Mouse (Mus musculus) frontal cortex, adult (tissue): ENCODE results near the gene Prune2.
"Not testable (repeated sequence)": the region's sequence is repeated elsewhere in the genome, so short reads cannot be mapped to it uniquely, and the experiment has no call there.

ENCODE experiments used
- ATAC-seq: cut with Nextera tagmentation; 2 replicates; pipeline ENCODE4 v1.9.2; 2017; ENCODE audit warnings: mild to moderate bottlenecking, moderate library complexity, mixed read lengths; ENCODE audit not compliant: low TSS enrichment

Gene Prune2

DNA sequence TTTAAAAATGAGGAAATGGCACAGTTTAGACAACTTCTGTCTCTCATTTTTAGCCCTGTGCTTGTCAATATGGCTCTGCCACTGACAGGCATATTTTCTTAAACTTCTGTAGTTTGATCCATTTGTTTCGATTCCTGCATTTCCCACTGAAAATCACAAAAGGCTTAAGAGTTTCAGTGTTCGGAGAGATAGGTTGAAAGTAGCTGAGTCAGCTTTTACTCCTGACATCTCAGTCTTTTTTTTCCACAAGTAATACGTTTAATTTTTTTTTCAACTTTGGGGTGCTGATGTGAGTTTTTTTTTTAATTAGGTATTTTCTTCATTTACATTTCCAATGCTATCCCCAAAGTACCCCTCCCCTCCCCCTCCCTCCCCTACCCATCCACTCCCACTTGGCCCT, 174.6 kb downstream of the Prune2 start:
- ATAC-seq = no peak

DNA sequence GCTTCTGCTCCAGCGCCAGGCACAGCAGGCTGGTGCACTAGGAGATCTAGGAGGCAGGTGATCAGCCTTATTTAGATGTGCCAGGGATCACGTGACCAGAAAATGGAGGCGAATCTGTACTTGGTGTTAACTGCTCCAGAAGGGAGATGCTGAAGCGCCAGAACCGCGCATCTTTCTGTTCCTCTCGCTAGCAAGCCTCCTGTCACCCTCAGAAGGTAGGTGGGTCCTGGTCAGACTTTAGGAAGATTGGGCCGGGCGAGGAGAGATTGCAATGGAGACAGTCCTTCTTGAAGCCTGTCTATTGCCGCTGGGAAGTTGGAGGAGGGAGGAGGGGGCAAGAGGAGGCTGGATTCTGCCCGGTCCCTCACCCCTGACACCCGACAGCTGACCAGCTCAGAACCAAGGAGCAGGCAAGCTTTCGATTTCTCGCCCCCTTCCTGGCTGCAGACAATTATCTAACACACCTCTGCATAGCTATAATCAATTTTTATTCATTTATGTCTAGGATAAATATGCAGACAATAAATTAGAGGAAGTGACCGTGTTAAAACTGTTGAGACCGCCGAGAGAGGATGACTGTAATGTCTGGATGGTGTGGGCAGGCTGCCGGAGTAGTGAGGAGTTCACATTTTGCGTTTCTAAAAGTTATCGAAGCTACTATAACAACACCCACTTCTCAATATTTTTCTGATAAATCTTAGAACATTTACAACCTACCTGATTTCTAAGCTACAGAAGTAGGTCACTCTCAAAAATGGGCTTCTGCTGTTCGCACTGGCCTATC, 181.0 kb downstream of the Prune2 start:
- ATAC-seq = peak; percentile 96

DNA sequence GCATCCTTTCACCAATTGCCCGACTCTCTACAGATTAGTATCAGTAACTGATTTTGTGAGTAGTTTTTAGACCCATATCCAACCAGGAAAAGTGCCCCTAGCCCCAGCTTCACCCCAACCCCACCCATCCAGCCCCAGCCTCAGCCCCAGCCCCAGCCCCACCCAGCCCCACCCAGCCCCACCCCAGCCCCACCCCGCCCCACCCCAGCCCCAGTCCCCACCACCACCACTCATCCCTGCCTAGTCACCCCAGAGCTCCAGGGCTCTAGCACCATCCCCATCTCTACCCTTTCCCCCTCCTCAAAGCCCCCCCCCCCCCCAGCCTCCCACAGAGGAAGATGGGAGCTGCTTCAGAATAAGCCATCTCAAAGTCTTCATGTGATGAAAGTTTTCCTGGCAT, 181.7 kb downstream of the Prune2 start:
- no peak for ATAC-seq

DNA sequence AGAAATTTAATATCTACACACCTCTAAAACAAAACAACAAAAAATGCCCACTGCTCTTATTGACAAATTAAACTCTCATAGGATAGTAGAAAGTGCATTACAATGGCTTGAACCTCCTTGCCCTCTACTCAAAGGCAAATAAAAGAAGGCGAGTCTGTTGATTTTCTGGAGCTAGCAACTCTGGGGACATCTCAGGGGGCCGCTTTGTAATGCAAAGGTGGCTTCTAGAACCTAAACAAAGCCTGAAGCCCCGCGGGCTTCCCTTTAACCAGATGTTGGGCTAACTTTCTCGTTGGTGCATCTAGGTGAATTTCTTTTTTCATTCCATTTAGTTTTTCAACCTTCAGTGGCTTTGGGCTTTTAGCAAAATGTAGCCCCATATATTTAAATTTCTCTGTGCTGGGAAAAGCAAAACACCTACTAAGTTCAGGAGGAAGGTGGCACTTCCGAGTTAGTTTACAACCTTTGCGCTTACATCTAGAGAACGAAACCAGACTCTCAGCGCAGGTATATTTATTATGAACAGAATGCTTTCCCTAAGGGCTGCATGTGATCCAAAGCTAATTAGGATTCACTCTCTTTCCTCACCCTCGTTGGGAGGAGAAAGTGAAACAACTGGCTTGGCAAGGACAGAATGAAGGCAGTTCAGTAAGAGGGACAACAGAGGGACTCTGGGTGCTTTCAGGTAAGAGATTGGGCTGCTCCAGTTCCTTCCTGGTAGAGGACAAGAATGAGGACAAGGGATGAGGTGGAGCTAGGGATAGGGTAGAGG, 182.4 kb downstream of the Prune2 start:
- ATAC-seq = no peak

DNA sequence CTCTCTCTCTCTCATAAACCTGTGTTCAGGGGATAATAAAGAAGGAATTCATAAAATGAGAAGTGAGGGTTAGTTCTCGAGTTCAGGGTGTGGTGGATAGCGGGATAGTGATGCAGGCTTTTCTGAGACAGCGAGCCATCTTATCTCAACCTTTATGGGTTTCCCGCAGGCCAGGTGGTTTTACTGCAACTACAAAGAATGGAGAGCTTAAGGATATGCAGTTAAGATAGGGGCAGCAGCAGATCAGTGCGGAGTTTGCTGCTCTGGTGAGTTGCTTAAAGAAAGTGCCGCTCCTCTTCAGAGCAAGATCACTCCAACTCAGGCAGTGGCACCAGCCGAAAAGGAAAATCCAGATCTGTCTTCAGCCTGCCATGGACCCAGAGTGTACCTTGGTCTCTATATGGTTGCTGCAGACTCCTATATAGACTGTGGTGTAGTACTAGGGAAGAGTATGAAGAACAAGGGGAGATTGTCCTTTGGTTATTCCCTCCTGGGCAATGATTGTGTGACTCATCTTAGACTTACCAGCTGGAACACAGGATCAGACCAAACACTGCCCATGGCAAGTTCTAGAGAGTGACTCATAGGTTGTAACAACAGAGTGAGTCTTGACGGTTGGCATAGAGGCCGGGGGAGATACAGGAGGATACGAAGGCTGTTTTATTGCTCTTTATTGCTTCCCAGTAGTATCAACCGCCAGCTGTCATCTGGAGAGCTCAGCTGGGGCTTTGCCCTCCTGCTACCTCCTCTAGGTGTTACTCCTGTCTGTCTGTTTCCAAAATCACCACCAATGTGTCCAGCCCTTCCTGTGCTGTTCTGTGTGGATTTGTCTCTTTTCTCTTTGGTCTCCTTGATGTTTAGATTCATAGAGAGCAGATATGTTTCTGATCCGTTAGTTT, 184.3 kb downstream of the Prune2 start:
- ATAC-seq = peak; percentile 48

DNA sequence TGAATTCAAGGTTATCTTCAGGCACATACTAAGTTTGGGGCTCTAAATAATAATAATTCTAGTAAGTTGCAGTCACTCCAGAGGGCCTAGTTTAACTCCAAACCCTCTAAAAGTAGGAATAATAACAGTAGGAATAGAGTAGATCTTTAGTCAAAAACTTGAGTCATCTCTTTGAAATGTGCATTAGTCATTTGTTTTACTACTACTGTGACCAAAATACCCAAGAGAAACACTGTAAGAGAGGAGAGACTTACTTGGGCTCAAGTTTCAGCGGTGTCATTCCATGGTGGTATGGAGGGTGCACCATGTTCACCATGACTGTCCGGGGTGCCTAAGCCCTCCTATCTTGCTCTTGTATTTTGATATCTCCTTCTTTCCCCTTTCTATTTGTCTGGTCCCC, 187.3 kb downstream of the Prune2 start:
- ATAC-seq = no peak; the same call in 1 of the 2 replicates

DNA sequence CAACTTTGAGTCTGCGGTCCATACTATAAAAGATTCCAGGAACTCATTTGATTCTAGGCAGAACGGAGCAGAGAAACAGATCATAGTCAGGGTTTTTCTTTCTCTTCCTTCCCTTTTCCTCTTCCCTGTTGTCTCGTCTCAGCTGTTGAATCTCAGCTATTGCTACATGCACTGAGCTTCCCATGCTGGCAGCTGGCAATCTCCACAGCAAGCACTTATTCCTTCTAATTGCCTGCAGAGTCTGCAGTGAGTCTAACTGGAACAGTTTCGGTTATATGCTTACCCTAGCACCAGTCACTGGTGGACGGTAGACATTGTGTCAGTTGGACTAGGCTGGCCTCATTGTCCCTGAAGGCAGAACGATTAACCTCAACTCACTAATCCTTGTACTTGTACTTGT, 188.3 kb downstream of the Prune2 start:
- peak; percentile 51; the same call in 1 of the 2 replicates for ATAC-seq

DNA sequence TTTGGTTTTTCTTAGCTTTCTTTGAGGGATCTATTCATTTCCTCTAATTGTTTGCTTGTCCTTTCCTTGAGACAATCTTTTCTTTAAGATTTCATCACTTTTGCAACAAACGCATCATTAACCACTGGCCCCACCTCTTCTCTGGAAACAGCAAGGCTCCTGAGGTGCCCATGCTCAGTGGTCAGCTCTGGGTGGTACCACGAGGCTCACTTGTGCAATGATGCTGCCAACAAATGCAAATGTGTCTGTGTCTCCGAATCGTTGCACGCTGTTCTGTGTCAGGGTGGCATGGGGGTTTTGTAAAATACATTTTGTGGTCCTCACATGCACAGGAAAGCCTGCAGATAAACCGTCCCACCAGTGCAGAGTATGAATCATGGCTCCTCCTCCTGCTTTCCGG, 194.1 kb downstream of the Prune2 start:
- ATAC-seq = no peak

DNA sequence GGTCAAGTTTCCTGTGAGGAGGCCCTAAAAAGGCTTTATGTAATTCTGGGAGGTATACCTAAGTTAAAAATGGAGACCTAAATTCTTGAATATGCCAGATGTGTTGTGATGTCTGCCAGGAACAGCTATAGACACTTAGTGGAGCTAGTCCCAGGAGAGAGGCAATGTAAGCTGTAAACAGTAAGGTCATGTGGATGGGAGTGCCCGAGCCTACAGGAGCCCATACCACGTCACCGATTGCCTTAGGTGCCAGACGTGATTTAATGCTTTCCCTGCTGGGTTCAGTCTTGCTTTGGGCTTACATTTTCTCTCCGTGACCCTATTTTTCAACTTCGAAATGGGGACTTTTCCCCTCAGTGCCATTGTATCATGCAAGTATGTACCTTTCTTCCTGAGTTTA, 195.9 kb downstream of the Prune2 start:
- no peak for ATAC-seq

DNA sequence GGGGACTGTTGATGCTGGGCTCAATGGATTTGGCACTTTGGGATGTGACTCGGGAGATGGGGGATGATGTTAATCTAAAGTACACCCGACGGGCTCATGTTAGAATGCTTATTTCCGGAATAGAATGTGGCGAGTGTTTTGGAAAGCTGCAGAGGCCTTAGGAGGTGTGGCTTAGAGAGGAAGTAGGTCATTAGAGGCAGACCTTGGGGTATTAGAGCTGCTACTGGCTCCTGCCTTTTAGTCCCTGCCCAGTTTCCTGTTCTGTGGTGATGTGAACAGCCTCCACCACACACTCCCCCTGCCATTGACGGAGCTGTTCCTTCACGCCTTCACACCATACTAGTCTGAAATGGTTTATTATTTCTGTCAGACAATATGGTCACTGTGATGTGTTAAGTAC, 196.5 kb downstream of the Prune2 start:
- ATAC-seq = no peak

DNA sequence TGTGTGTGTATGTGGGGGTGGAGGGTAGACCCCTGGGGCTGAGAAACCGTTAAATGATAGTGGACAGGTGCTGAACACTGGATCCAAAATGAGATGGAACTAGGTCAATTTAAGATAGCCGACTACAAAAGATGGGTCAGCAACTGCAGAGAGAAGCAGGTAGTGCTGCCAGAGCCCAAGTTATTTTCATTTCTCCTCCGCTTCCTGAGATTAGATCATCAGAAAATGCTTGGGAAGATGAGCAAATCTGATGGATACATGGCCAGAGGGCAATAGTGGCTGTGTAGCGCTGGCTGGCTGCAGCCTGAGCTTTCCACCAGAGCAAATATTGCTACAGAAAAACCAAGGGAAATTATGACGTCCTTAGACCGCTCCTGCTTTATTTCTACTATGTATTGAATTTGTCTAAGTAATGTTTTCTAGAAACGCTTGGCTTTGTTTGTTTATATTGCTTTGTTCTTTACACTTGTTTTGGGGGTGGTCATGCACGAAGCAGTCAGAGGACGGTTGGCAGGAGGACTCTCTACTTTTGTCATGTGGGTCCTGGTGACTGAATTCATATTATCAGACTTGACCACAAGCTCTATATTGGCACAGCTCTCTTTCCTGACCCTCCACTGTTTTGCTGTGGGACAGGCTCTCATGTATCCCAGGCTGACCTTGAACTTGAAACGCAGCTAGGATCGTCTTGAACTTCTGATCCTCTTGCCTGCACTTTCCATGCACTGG, 198.2 kb downstream of the Prune2 start:
- ATAC-seq = peak; percentile 38; the same call in 1 of the 2 replicates

DNA sequence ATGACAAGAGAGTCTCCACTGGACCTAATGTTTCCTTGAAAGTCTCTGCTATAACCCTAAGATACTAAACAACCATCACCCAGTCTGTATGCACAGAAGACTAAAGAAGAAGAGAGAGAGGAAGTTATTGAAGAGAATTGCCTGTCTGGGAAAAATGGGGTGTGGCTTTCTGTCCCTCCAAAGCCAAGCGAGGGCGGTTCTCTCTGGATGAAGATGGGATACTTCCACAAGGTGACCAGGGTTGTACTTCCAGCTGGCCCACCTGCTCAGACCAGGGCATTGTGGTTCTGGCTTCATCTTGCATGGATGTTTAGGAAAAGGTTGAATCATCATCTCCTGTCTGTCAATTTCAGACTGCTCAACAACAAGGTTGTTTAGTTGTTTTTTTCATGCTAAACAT, 199.3 kb downstream of the Prune2 start:
- no peak for ATAC-seq

DNA sequence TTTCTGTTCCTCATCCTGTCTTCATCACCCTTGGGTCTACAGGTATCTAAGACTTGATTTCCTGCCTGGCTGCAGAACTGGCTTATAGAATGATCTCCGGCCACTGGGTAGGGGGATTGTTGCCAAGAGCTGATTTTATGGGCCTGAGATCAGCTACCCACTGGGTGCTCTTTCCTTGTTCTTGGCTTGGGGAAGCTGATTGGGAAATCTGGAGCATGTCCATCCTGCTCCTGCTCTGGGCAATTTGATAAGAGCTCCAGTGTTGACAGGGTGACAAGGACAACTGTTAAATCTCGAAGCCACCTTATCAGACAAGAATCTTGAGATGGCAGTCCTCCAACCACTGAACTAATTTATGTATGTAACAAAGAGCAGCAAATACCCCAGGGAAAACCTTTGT, 203.8 kb downstream of the Prune2 start:
- ATAC-seq = no peak

DNA sequence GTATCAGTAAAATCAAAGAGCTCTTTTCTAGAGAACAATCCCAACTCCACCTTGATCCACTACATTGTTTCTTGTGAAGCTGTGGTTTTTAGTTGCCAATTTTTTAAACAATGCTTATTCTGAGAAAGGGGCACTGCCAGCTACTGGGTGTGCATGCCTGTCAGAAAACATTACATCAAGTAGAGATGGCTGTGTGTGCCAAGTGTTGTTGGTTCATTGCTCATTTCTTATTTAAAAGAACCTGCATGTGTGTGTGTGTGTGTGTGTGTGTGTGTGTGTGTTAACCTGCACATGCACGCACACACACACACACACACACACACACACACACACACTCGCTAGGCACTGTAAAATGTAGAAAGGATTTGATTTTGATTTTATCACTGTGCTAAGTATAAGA, 204.3 kb downstream of the Prune2 start:
- ATAC-seq = no peak

DNA sequence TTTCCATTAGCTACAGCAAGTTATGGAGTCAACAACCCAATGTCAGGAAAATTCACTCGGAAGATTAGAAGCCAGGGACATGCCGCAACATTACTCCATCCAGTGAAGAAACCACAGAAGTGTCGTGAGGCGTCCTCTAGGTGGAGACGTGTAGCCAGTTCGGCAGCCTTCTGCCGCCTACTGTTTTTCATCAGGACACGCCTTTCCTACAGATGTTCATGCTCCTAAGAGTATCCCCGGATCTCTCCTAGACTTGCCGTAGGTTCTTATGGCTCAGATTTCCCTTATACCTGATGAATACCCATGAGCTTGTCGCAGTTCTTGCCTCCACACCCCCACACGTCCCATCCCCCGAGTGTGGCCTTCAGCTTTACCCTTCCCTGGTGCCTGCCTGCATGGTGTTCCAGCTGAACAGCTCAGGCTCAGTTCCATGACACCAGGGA, 207.6 kb downstream of the Prune2 start:
- ATAC-seq = peak; percentile 95

DNA sequence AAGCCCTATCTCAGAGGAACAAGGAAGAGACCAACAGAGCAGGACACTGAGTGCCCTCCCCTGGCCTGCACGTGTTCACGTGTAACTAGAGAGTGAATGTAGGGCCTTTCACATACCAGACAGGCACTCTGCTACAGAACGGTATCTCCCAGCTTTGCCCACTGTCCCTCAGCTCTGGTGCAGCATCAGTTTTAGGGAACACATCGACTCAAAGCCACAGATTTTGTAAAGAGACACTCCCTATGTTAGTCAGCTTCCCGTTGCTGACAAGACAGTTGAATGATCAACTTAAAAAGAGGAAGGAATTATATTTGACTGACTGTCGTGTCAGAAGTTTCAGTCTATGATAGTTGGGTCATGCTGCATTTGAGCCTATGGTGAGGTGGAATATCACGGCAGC, 210.4 kb downstream of the Prune2 start:
- ATAC-seq = no peak

DNA sequence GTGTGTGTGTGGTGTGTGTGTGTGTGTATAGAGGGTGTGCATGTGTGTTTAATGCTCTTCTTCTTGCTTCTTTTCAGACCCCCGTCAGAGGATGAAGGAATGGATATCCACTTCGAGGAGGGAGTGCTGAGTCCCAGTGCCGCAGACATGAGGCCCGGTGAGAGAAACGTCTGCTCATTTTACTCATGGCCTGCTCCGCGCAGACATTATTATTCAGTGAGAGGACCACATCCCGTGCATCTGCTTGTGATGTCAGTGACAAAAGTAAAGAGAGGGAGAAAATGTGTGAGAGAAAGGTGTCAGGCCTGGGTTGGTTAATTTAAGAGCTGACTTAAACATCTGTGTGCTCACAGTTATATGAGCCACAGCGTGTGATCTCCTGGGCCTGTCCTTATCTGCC, 212.3 kb downstream of the Prune2 start:
- ATAC-seq = no peak

DNA sequence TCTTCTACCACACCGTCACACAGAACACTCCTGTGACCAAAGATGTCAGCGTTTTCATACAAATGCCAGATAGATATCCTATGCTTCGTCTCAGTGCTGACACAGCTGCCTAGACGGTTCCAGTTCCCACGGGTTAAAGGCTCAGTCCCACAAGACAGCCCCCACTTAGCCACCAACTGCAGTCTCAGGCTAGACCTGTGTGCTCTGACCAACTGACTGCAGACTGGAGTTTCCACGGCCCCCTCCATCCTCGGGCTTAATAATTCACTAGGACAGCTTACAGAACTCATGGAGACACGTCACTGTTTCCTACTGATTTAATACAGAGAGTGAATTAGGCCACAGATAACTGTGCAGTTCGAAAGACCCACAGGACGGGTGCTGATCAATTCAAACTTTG, 213.8 kb downstream of the Prune2 start:
- ATAC-seq = no peak

DNA sequence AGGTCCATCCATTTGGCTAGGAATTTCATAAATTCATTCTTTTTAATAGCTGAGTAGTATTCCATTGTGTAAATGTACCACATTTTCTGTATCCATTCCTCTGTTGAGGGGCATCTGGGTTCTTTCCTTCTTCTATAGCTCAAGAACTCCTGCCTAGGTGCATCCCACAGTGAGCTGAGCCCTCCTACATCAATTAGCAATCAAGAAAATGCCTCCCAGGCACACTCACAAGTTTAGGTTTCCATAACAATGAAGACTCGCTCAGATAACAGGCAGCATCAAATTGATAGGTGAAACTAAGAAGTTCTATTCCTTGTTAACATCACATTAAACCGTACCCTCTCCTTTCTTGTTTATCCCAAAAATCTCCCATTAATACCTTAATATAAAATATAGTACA, 218.6 kb downstream of the Prune2 start:
- not testable (repeated sequence) for ATAC-seq

DNA sequence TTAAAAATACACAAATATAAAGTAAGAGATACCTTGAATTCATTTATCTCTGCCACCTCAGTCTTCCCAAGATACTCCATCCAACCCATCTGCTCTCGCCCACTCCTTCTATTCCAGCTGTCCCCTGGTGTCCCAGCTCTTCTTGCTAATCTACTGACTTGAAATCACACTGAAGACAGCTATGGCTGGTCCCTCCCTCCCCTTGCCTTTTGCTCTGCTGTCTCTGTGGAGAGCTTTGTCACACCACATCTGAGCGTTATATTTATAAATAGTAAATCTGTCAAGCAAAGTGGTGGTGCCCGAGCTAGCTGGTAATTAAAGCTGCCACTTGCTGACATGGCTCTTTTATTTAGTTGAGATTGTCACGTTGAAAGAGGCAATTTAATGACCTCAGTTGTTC, 224.6 kb downstream of the Prune2 start:
- ATAC-seq = peak; percentile 94

DNA sequence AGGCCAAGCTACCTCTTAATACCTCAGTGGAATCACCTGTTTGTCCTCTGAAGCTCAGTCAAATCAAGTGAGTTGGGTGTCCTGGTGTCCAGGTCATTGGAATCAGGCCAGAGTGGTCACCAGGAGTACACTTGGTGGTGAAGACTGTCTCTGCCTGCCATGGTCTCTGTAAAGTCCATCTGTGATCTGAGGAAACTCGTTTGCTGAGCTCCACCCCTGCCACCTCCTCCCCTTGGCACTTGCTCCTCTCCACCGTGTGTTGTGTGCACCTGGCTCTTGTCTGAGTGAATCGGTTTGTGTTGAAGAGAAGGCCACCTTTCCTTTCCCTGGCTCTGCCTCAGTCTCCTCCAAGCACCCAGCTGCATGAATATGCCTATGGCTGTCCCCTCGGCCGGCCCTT, 238.8 kb downstream of the Prune2 start:
- no peak for ATAC-seq

DNA sequence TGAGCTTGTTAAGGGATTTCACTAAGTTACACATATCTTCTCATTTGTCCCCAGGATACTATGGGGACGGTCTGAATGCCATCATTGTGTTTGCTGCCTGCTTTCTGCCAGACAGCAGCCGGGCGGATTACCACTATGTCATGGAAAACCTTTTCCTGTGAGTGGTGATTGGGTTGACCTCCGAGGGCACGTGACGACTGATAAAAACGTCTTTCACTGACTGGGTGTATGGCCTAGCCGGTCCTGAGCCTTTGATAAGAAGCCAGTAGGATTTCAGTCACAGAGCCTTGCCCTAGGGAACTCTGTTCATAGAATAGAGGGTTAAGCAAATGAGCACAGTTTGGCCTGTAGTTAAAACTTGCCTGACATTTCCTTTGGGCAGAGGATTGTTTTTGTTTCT, 243.1 kb downstream of the Prune2 start:
- no peak for ATAC-seq
